Mouse (Mus musculus) CH12.LX (cell line): ENCODE results near the gene Itgb3.

Source experiments
- CTCF ChIP-seq, 2 experiments: IDR thresholded peaks in 1 of 2; conservative IDR thresholded peaks in 1 of 2; 2 replicates each; pipeline ENCODE4 v1.5.1; 2011 to 2012; ENCODE audit warnings: low read depth in 2 of 2, low read length in 2 of 2, improper control_type of control experiment in 1 of 2, inconsistent platforms in 1 of 2, mild to moderate bottlenecking in 1 of 2, moderate library complexity in 1 of 2
- MAFK ChIP-seq: IDR thresholded peaks from 2 replicates; pipeline ENCODE4 v1.6.1; 2011; ENCODE audit warnings: low read length, improper control_type of control experiment; ENCODE audit not compliant: insufficient replicate concordance
- MAX ChIP-seq: IDR thresholded peaks from 2 replicates; pipeline ENCODE4 v1.6.1; 2011; ENCODE audit warnings: low read length, improper control_type of control experiment
- MAZ ChIP-seq: IDR thresholded peaks from 2 replicates; pipeline ENCODE4 v1.6.1; 2012; ENCODE audit warnings: low read depth, mild to moderate bottlenecking, inconsistent platforms, low read length, improper control_type of control experiment, moderate library complexity
- POLR2A ChIP-seq: IDR thresholded peaks from 2 replicates; pipeline ENCODE4 v1.6.1; 2011; ENCODE audit warnings: low read depth, mild to moderate bottlenecking, improper control_type of control experiment, low read length
- RCOR1 ChIP-seq: conservative IDR thresholded peaks from 2 replicates; pipeline ENCODE4 v1.6.1; 2012; ENCODE audit warnings: low read depth, mild to moderate bottlenecking, inconsistent platforms, low read length, improper control_type of control experiment
- ZMIZ1 ChIP-seq: IDR thresholded peaks from 2 replicates; pipeline ENCODE4 v1.6.1; 2012; ENCODE audit warnings: low read depth, mild to moderate bottlenecking, inconsistent platforms, low read length, improper control_type of control experiment

GRCm38 (mm10) chr11:104640894-104641293, 33.1 kb downstream of the Itgb3 start:
- TF ChIP-seq RCOR1 (no peak), CTCF (conservative IDR thresholded peaks at IDR 0.05 in 1 of 2, IDR thresholded peaks at IDR 0.05 in 1 of 2; ENCODE audit: low read depth in 2 of 2, low read length in 2 of 2) (no peak), MAX (no peak), MAFK (no peak), ZMIZ1 (no peak), MAZ (no peak), POLR2A (no peak)
